In the genomic region with DNA sequence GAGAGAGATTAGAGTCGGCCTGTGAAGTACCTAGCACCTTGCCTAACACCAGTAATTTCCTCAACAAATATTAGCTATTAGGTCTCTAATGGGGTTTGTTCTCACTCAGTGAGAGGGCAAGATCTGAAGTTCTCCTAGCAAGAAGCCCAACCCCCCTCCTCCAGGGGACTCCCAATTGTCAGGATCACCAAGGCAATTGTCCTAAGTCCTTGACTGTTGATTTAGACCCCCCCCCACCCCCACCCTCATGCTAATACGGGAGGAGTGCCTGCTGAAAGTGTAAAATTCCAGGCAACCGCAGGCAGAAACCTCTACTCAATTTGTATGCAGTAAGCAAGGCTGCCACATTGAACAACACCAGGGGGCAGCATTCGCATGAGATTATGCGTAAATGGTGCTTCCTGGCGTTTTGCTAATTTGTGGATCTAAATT, we compare ENCODE assay signal across 9 mouse cellular contexts.
A peak's percentile ranks its signal among the peaks of the same experiment; 100 is the strongest.
DNase-seq lines count a peak whose midpoint lies in the region; ATAC-seq and TF ChIP-seq lines count a peak whose summit lies in the region.
"Had no signal": no experiment of that assay in that cellular context is flagged by ENCODE, and none has a peak within 500 bp of the region (broad histone marks: within the 10 kb centered on the region; RNA-seq: fewer than 3 reads in every experiment).

No protein-coding gene starts in this region.

- no peak overlapping the region for H3K4me2 ChIP-seq in forebrain, postnatal 0 days (ENCODE audit: low read depth)
- H3K4me2 ChIP-seq in forebrain, embryonic 16.5 days (ENCODE audit: low read length) = no peak overlapping the region
- H3K4me2 ChIP-seq in midbrain, embryonic 11.5 days = no peak overlapping the region
- H3K4me2 ChIP-seq in midbrain, embryonic 16.5 days (ENCODE audit: low read length) = no peak overlapping the region

- ATAC-seq in forebrain, postnatal 0 days = no peak
- no peak for ATAC-seq in forebrain, embryonic 16.5 days
- no peak for ATAC-seq in midbrain, embryonic 11.5 days (ENCODE audit: low FRiP score)
- ATAC-seq in midbrain, embryonic 16.5 days = no peak
- ATAC-seq in erythroid progenitor cell, adult 5-6 weeks (replicated peaks; ENCODE audit: low FRiP score, poor library complexity, severe bottlenecking) = no peak

- no peaks in the 10 kb centered on the region for H3K36me3 ChIP-seq in forebrain, postnatal 0 days (ENCODE audit: insufficient read depth)
- H3K36me3 ChIP-seq in forebrain, embryonic 16.5 days (ENCODE audit: control insufficient read depth, insufficient read depth) = no peaks in the 10 kb centered on the region
- no peaks in the 10 kb centered on the region for H3K36me3 ChIP-seq in midbrain, embryonic 11.5 days (ENCODE audit: control insufficient read depth, insufficient read depth, low read length)
- H3K36me3 ChIP-seq in midbrain, embryonic 16.5 days (ENCODE audit: control insufficient read depth, insufficient read depth, low read length) = no peaks in the 10 kb centered on the region

- TF ChIP-seq CTCF in forebrain, postnatal 0 days (IDR thresholded peaks at IDR 0.05; ENCODE audit: low read depth) = peak; percentile 45

- 4% methylated on average over 6 of the region's 6 CpGs for WGBS in forebrain, postnatal 0 days
- WGBS in forebrain, embryonic 16.5 days = 9% methylated on average over 6 of the region's 6 CpGs
- WGBS in midbrain, embryonic 11.5 days = 7% methylated on average over 6 of the region's 6 CpGs
- 3% methylated on average over 6 of the region's 6 CpGs for WGBS in midbrain, embryonic 16.5 days

- H3K27ac ChIP-seq in forebrain, postnatal 0 days (ENCODE audit: low read depth, low read length) = no peak overlapping the region
- no peak overlapping the region for H3K27ac ChIP-seq in forebrain, embryonic 16.5 days (ENCODE audit: low read length)
- H3K27ac ChIP-seq in midbrain, embryonic 11.5 days (ENCODE audit: low read depth, low read length) = no peak overlapping the region
- H3K27ac ChIP-seq in midbrain, embryonic 16.5 days (ENCODE audit: low read length) = no peak overlapping the region

- H3K9me3 ChIP-seq in forebrain, postnatal 0 days (ENCODE audit: low read length) = no peaks in the 10 kb centered on the region
- H3K9me3 ChIP-seq in forebrain, embryonic 16.5 days (ENCODE audit: control insufficient read depth, low read length) = no peaks in the 10 kb centered on the region
- no peaks in the 10 kb centered on the region for H3K9me3 ChIP-seq in midbrain, embryonic 11.5 days (ENCODE audit: control insufficient read depth, low read length)
- no peaks in the 10 kb centered on the region for H3K9me3 ChIP-seq in midbrain, embryonic 16.5 days (replicated peaks; ENCODE audit: control insufficient read depth, low read length, poor library complexity, severe bottlenecking)

- DNase-seq in forebrain, postnatal 0 days = peak; percentile 52
- peak; percentile 89 for DNase-seq in midbrain, embryonic 11.5 days (ENCODE audit: low spot score, missing footprints)
- DNase-seq in embryo, embryonic 11 days = peak; percentile 61
- DNase-seq in retina, embryonic 14.5 days (ENCODE audit: low spot score) = peak; percentile 58
- no peak for DNase-seq in adipocyte (ENCODE audit: low spot score)

- H3K4me3 ChIP-seq in forebrain, postnatal 0 days (ENCODE audit: low read depth, low read length) = no peak overlapping the region
- no peak overlapping the region for H3K4me3 ChIP-seq in forebrain, embryonic 16.5 days (replicated peaks; ENCODE audit: low read length)
- H3K4me3 ChIP-seq in midbrain, embryonic 11.5 days (ENCODE audit: low read depth, low read length) = no peak overlapping the region
- H3K4me3 ChIP-seq in midbrain, embryonic 16.5 days (ENCODE audit: low read depth, low read length) = no peak overlapping the region
- H3K4me3 ChIP-seq: erythroblast, embryonic 14.5 days had no signal

- peaks cover 18% of the 10 kb centered on the region for H3K27me3 ChIP-seq in forebrain, postnatal 0 days (ENCODE audit: insufficient read depth, low read length)
- H3K27me3 ChIP-seq in forebrain, embryonic 16.5 days (replicated peaks; ENCODE audit: control insufficient read depth, insufficient read depth, low read length) = peaks cover 21% of the 10 kb centered on the region
- H3K27me3 ChIP-seq in midbrain, embryonic 11.5 days (ENCODE audit: control insufficient read depth, insufficient read depth, low read length) = peaks cover 39% of the 10 kb centered on the region
- peaks cover 62% of the 10 kb centered on the region for H3K27me3 ChIP-seq in midbrain, embryonic 16.5 days (ENCODE audit: control insufficient read depth, insufficient read depth, low read depth, low read length)

- H3K9ac ChIP-seq in forebrain, postnatal 0 days = no peak overlapping the region
- no peak overlapping the region for H3K9ac ChIP-seq in forebrain, embryonic 16.5 days (replicated peaks; ENCODE audit: low read depth, low read length)
- H3K9ac ChIP-seq in midbrain, embryonic 11.5 days (ENCODE audit: low read length) = no peak overlapping the region
- H3K9ac ChIP-seq in midbrain, embryonic 16.5 days (ENCODE audit: low read depth, low read length) = no peak overlapping the region

- no peaks in the 10 kb centered on the region for H3K4me1 ChIP-seq in forebrain, postnatal 0 days (ENCODE audit: insufficient read depth)
- H3K4me1 ChIP-seq in forebrain, embryonic 16.5 days (replicated peaks; ENCODE audit: control insufficient read depth, insufficient read depth, low read length) = no peaks in the 10 kb centered on the region
- H3K4me1 ChIP-seq in midbrain, embryonic 11.5 days (ENCODE audit: control insufficient read depth, insufficient read depth, low read length) = no peaks in the 10 kb centered on the region
- H3K4me1 ChIP-seq in midbrain, embryonic 16.5 days (ENCODE audit: control insufficient read depth, insufficient read depth, low read length) = peaks cover 4% of the 10 kb centered on the region; the same call in 1 of the 2 replicates
